Mouse (Mus musculus) gastrocnemius, postnatal 36 days (tissue): ENCODE results near the gene Spin2g. TPM values are rescaled to one million over a fixed set of nuclear protein-coding genes. Genes with fewer than 3 reads are reported as not detected.
"Not testable (repeated sequence)": the region's sequence is repeated elsewhere in the genome, so short reads cannot be mapped to it uniquely, and the experiment has no call there.

Experiments
- DNase-seq, 2 experiments: peaks; one replicate each; pipeline ENCODE4 v3.0.0; 2022
- intact Hi-C: fragments of 180-260 bp; cut with DNase I; formaldehyde crosslinking; loops from one replicate; pipeline ENCODE4 v1.15.1; 2025
- long read RNA-seq, 2 experiments: library from polyadenylated mRNA; stranded (forward); transcript quantifications; one replicate each; pipeline ENCODE4 v2.0.0; 2021
- total RNA-seq, 2 experiments: library from RNA; stranded (reverse); gene quantifications; 2 replicates each; pipeline ENCODE4 v1.2.3; 2021

The Spin2g gene
- total RNA-seq, result not detected
- long read RNA-seq, experiment 1, result 0 reads
- long read RNA-seq, experiment 2, result 0 reads

- intact Hi-C loops, DNase-seq: not testable (repeated sequence)
Measured at GRCm38 (mm10) chrX:34238633-34239032, at the start of gene Spin2g. Gene Spin2g, minus strand, starts transcription at chrX:34238733.

Other genes with a start within 250 kb of the Spin2g start
- not detected for gene Btbd35f9, start 77.2 kb downstream of the Spin2g start, total RNA-seq
- gene Btbd35f8, start 211.8 kb upstream of the Spin2g start, total RNA-seq, result not detected